Mouse (Mus musculus) neural tube, embryonic 11.5 days (tissue): ENCODE data around the gene Gm49510. TPM values are rescaled to one million over a fixed set of nuclear protein-coding genes. Genes with fewer than 3 reads are reported as not detected.

Experiments used
- ATAC-seq: fragments of 200-750 bp; cut with Nextera tagmentation; 2 replicates; pipeline ENCODE4 v1.8.0; 2017; ENCODE audit warnings: moderate number of reproducible peaks, mild to moderate bottlenecking, moderate TSS enrichment, moderate library complexity; ENCODE audit not compliant: insufficient read depth, low FRiP score, low TSS enrichment
- DNase-seq: peaks from one replicate; pipeline ENCODE4 v3.0.0-alpha.2; 2015; ENCODE audit warnings: low spot score
- H3K27ac ChIP-seq: fragments of 300-500 bp; sonication (generic); 2 replicates; pipeline ENCODE4 v1.5.1; 2014; ENCODE audit warnings: low read depth, mild to moderate bottlenecking, low read length
- H3K27me3 ChIP-seq: fragments of 300-500 bp; sonication (generic); 2 replicates; pipeline ENCODE4 v1.6.1; 2014; ENCODE audit warnings: mild to moderate bottlenecking, low read length, mixed read lengths; ENCODE audit not compliant: control insufficient read depth, insufficient read depth
- H3K36me3 ChIP-seq: fragments of 300-500 bp; sonication (generic); 2 replicates; pipeline ENCODE4 v1.6.1; 2014; ENCODE audit warnings: mild to moderate bottlenecking, low read length, moderate library complexity, mixed read lengths; ENCODE audit not compliant: control insufficient read depth, insufficient read depth
- H3K4me1 ChIP-seq: fragments of 300-500 bp; sonication (generic); 2 replicates; pipeline ENCODE4 v1.6.1; 2014; ENCODE audit warnings: low read length, mixed read lengths; ENCODE audit not compliant: control insufficient read depth, insufficient read depth
- H3K4me2 ChIP-seq: fragments of 300-500 bp; sonication (generic); 2 replicates; pipeline ENCODE4 v1.6.1; 2014; ENCODE audit warnings: low read depth, mild to moderate bottlenecking, moderate library complexity
- H3K4me3 ChIP-seq: fragments of 300-500 bp; sonication (generic); 2 replicates; pipeline ENCODE4 v1.5.1; 2014; ENCODE audit warnings: low read depth, low read length
- H3K9ac ChIP-seq: fragments of 300-500 bp; sonication (generic); 2 replicates; pipeline ENCODE4 v1.6.1; 2014; ENCODE audit warnings: mild to moderate bottlenecking, low read length
- H3K9me3 ChIP-seq: fragments of 300-500 bp; sonication (generic); 2 replicates; pipeline ENCODE4 v1.6.1; 2016; ENCODE audit warnings: low read length; ENCODE audit not compliant: control insufficient read depth
- WGBS: fragments of 180-500 bp; shearing (Covaris S2); extraction: QIAGEN DNeasy Blood & Tissue Kit; methylation state at CpG from one replicate; pipeline ENCODE4 v1.1.7; 2014; 5-methylcytosine and 5-hydroxymethylcytosine counted together
- polyA plus RNA-seq: library from polyadenylated mRNA; unstranded; fragments of >200 nt; fragmentation: Nextera tagmentation; extraction: Ambion mirVana; gene quantifications from 2 replicates; pipeline ENCODE4 v1.2.1, GENCODE M21; 2014

Gm49510 gene
- polyA plus RNA-seq = 0.27 TPM in 1 of 2 replicates, not detected in the other

- whole genome bisulfite sequencing = 1% methylated on average over 20 of the region's 20 CpGs
- Histone ChIP-seq H3K27ac (no peak within 1 kb of the TSS), H3K36me3 (no peaks in the 10 kb centered on the region), H3K4me1 (peaks cover 12% of the 10 kb centered on the region), H3K9ac (peak within 1 kb of the TSS; percentile 30), H3K27me3 (no peaks in the 10 kb centered on the region), H3K9me3 (no peaks in the 10 kb centered on the region), H3K4me3 (peak within 1 kb of the TSS; percentile 54), H3K4me2 (peak within 1 kb of the TSS; percentile 91)
- ATAC-seq (no peak), DNase-seq (no peak)
These were observed at the start of gene Gm49510 for GRCm38 (mm10) chr15:78899409-78899739. Gm49510 (plus strand) TSS chr15:78899667.

- Histone ChIP-seq H3K27me3 (no peaks in the 10 kb centered on the region), H3K9ac (no peak overlapping the region), H3K27ac (no peak overlapping the region), H3K9me3 (no peaks in the 10 kb centered on the region), H3K36me3 (no peaks in the 10 kb centered on the region), H3K4me1 (no peaks in the 10 kb centered on the region; the same call in 1 of the 2 replicates), H3K4me2 (no peak overlapping the region), H3K4me3 (no peak overlapping the region)
- WGBS = 80% methylated on average over 15 of the region's 15 CpGs
- DNase-seq = no peak
- no peak for ATAC-seq
These were observed 49.2 kb upstream of the Gm49510 start for GRCm38 (mm10) chr15:78850059-78850824.

- DNase-seq = no peak
- no peaks in the 10 kb centered on the region for H3K36me3 ChIP-seq
- no peaks in the 10 kb centered on the region for H3K27me3 ChIP-seq
- no peaks in the 10 kb centered on the region for H3K9me3 ChIP-seq
- 74% methylated on average over 6 of the region's 6 CpGs for WGBS
- no peak overlapping the region for H3K4me2 ChIP-seq
- no peak overlapping the region for H3K27ac ChIP-seq
- no peak overlapping the region for H3K9ac ChIP-seq
- no peak for ATAC-seq
- no peak overlapping the region for H3K4me3 ChIP-seq
- no peaks in the 10 kb centered on the region for H3K4me1 ChIP-seq
These were observed 48.5 kb upstream of the Gm49510 start for GRCm38 (mm10) chr15:78850944-78851343.

GRCm38 (mm10) chr15:78851505-78852153 is 47.8 kb upstream of the Gm49510 start:
- Histone ChIP-seq H3K4me1 (no peaks in the 10 kb centered on the region), H3K4me3 (no peak overlapping the region), H3K27ac (no peak overlapping the region), H3K9me3 (no peaks in the 10 kb centered on the region), H3K4me2 (no peak overlapping the region; the same call in 1 of the 2 replicates), H3K9ac (no peak overlapping the region), H3K36me3 (no peaks in the 10 kb centered on the region), H3K27me3 (no peaks in the 10 kb centered on the region)
- DNase-seq (peak; percentile 89), ATAC-seq (peak; percentile 74)
- WGBS = 19% methylated on average over 13 of the region's 13 CpGs

GRCm38 (mm10) chr15:78855303-78855965 is 44.0 kb upstream of the Gm49510 start, which contains the start of gene Lgals2:
Lgals2 (minus strand) TSS chr15:78855529.
- Histone ChIP-seq H3K9ac (no peak within 1 kb of the TSS), H3K4me1 (no peaks in the 10 kb centered on the region), H3K4me2 (no peak within 1 kb of the TSS), H3K4me3 (no peak within 1 kb of the TSS), H3K27ac (no peak within 1 kb of the TSS), H3K9me3 (no peaks in the 10 kb centered on the region), H3K27me3 (no peaks in the 10 kb centered on the region), H3K36me3 (no peaks in the 10 kb centered on the region)
- WGBS = 82% methylated on average over 8 of the region's 8 CpGs
- DNase-seq (no peak), ATAC-seq (no peak)

- Histone ChIP-seq H3K36me3 (no peaks in the 10 kb centered on the region), H3K4me2 (no peak overlapping the region), H3K9ac (no peak overlapping the region), H3K27me3 (no peaks in the 10 kb centered on the region), H3K4me3 (no peak overlapping the region), H3K4me1 (no peaks in the 10 kb centered on the region), H3K9me3 (no peaks in the 10 kb centered on the region), H3K27ac (no peak overlapping the region)
- whole genome bisulfite sequencing = 84% methylated on average over 7 of the region's 7 CpGs
- ATAC-seq = no peak
- DNase-seq = no peak
These were observed 42.5 kb upstream of the Gm49510 start for GRCm38 (mm10) chr15:78857009-78857408.

GRCm38 (mm10) chr15:78859311-78859710 is 40.2 kb upstream of the Gm49510 start:
- Histone ChIP-seq H3K27ac (no peak overlapping the region), H3K36me3 (no peaks in the 10 kb centered on the region), H3K4me1 (no peaks in the 10 kb centered on the region), H3K9me3 (no peaks in the 10 kb centered on the region), H3K27me3 (no peaks in the 10 kb centered on the region), H3K4me2 (no peak overlapping the region), H3K4me3 (no peak overlapping the region), H3K9ac (no peak overlapping the region)
- no peak for ATAC-seq
- 73% methylated on average over 4 of the region's 4 CpGs for WGBS
- no peak for DNase-seq

- 79% methylated on average over 6 of the region's 6 CpGs for WGBS
- Histone ChIP-seq H3K36me3 (no peaks in the 10 kb centered on the region), H3K4me3 (no peak overlapping the region), H3K27ac (no peak overlapping the region), H3K4me1 (no peaks in the 10 kb centered on the region), H3K9me3 (no peaks in the 10 kb centered on the region), H3K9ac (no peak overlapping the region), H3K27me3 (no peaks in the 10 kb centered on the region), H3K4me2 (no peak overlapping the region)
- no peak for DNase-seq
- no peak for ATAC-seq
These were observed 39.8 kb upstream of the Gm49510 start for GRCm38 (mm10) chr15:78859714-78860113.
